Mouse (Mus musculus): Measurements from ENCODE around the gene S1pr3. TPM values are rescaled to one million over a fixed set of nuclear protein-coding genes. Genes with fewer than 3 reads are reported as not detected.

S1pr3 gene
- polyA plus RNA-seq, 1 experiment from 2014 or later, result 36.8 TPM

DNA sequence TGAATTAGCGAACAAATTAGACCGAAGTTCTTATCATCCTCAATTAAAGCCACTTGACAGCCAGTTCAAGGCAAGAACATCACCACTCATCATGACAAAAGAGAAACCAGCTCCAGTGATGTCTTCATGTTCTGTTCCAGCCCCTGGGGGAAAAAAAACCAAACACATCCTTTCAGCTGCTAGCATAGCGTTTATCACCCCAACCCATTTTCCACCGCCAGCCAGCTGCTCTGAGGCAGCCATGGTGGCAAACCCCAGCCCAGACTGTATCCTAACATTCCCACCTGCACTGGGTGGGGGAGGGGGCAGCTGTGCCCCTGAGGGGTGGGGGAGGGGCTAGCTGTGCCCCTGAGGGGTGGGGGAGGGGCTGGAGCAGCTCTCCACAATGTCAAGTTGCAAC, 30.3 kb upstream of the S1pr3 start:
- WGBS, result 25% methylated on average over 4 of the region's 4 CpGs
- ATAC-seq (ENCODE audit: insufficient read depth, low FRiP score), result no peak
- H3K36me3 ChIP-seq (ENCODE audit: control insufficient read depth, insufficient read depth, low read length), result no peaks in the 10 kb centered on the region
- H3K4me3 ChIP-seq (replicated peaks; ENCODE audit: low read length), result no peak overlapping the region
- no peaks in the 10 kb centered on the region for H3K27me3 ChIP-seq (ENCODE audit: control insufficient read depth, insufficient read depth, low read length)
- H3K4me1 ChIP-seq (ENCODE audit: control insufficient read depth, insufficient read depth, low read length), result peaks cover 11% of the 10 kb centered on the region; the same call in 1 of the 2 replicates
- no peak overlapping the region for H3K9ac ChIP-seq (ENCODE audit: low read length)
- no peaks in the 10 kb centered on the region for H3K9me3 ChIP-seq (replicated peaks; ENCODE audit: control insufficient read depth, low read length)
- H3K27ac ChIP-seq (ENCODE audit: low read length), result no peak overlapping the region
- peak overlapping the region; percentile 35 for H3K4me2 ChIP-seq (ENCODE audit: low read depth, low read length)

DNA sequence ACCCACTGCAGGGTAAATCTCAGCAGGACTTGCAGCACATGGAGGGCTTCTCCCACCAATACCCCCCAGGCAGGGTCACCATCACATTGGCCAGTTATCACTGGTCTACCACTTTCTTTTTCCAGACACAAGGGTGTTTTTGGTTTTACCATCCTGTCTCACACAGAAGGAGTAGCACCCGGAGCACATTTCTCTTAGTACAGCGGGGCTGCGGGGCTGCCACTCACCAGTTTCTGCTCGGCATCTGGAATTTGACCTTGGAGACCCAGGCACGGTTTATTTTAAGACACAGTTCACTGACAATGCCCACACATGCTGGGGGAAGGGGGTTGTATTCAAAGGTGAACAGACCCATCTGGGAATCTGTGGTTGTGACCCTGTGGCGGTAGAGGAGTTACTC, 28.8 kb upstream of the S1pr3 start:
- 30% methylated on average over 6 of the region's 6 CpGs for WGBS
- Histone ChIP-seq H3K4me3 (replicated peaks; ENCODE audit: low read length) (no peak overlapping the region), H3K36me3 (ENCODE audit: control insufficient read depth, insufficient read depth, low read length) (no peaks in the 10 kb centered on the region), H3K9me3 (replicated peaks; ENCODE audit: control insufficient read depth, low read length) (no peaks in the 10 kb centered on the region), H3K4me2 (ENCODE audit: low read depth, low read length) (no peak overlapping the region), H3K4me1 (ENCODE audit: control insufficient read depth, insufficient read depth, low read length) (peaks cover 11% of the 10 kb centered on the region; the same call in 1 of the 2 replicates), H3K27me3 (ENCODE audit: control insufficient read depth, insufficient read depth, low read length) (no peaks in the 10 kb centered on the region), H3K27ac (ENCODE audit: low read length) (no peak overlapping the region), H3K9ac (ENCODE audit: low read length) (no peak overlapping the region)
- ATAC-seq (ENCODE audit: insufficient read depth, low FRiP score), result no peak

DNA sequence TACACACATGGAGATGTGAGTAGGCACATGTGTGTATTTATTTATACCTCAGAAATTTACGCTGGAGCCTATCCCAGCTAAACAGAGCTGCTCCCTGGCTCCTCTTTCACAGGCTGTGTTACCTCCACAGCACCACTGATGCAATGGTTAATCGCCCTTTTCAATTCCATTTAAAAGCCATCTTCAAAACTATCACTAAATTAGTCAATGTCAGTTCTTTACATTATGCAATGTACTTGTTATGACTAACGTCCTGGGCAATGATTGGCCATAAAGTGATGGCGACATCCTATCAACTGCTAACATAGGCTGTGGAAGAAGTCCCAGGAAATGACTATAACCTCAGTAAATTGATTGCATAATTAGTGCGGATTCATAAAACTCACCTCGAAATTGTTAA, 26.9 kb upstream of the S1pr3 start:
- Histone ChIP-seq H3K4me2 (ENCODE audit: low read depth, low read length) (no peak overlapping the region), H3K36me3 (ENCODE audit: control insufficient read depth, insufficient read depth, low read length) (no peaks in the 10 kb centered on the region), H3K27me3 (ENCODE audit: control insufficient read depth, insufficient read depth, low read length) (no peaks in the 10 kb centered on the region), H3K9ac (ENCODE audit: low read length) (no peak overlapping the region), H3K27ac (ENCODE audit: low read length) (no peak overlapping the region), H3K9me3 (replicated peaks; ENCODE audit: control insufficient read depth, low read length) (no peaks in the 10 kb centered on the region), H3K4me1 (ENCODE audit: control insufficient read depth, insufficient read depth, low read length) (peaks cover 11% of the 10 kb centered on the region; the same call in 1 of the 2 replicates), H3K4me3 (replicated peaks; ENCODE audit: low read length) (no peak overlapping the region)
- WGBS, result 83% methylated on average over 6 of the region's 6 CpGs
- no peak for ATAC-seq (ENCODE audit: insufficient read depth, low FRiP score)

DNA sequence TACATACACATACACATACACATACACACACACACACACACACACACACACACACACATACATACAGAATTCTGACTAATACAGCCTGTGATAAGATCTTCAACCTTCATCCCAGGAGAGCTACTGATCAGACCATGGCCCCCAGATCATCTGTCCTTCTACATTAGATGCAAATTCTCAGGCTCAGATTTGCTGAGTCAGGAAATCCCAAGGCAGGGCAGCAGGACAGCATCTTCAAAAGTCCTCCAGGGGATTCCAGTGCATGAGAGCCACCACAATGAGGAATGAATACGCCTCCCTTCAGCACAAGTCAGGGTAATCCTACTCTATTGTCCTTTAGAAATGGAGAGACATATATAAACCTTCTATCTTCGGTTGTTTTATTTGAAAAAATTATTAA, 23.5 kb upstream of the S1pr3 start:
- Histone ChIP-seq H3K27me3 (ENCODE audit: control insufficient read depth, insufficient read depth, low read length) (no peaks in the 10 kb centered on the region), H3K4me3 (replicated peaks; ENCODE audit: low read length) (no peak overlapping the region), H3K36me3 (ENCODE audit: control insufficient read depth, insufficient read depth, low read length) (no peaks in the 10 kb centered on the region), H3K9ac (ENCODE audit: low read length) (no peak overlapping the region), H3K9me3 (replicated peaks; ENCODE audit: control insufficient read depth, low read length) (no peaks in the 10 kb centered on the region), H3K4me1 (ENCODE audit: control insufficient read depth, insufficient read depth, low read length) (no peaks in the 10 kb centered on the region), H3K27ac (ENCODE audit: low read length) (no peak overlapping the region), H3K4me2 (ENCODE audit: low read depth, low read length) (no peak overlapping the region)
- ATAC-seq (ENCODE audit: insufficient read depth, low FRiP score), result no peak
- WGBS, result 74% methylated on average over 2 of the region's 2 CpGs

DNA sequence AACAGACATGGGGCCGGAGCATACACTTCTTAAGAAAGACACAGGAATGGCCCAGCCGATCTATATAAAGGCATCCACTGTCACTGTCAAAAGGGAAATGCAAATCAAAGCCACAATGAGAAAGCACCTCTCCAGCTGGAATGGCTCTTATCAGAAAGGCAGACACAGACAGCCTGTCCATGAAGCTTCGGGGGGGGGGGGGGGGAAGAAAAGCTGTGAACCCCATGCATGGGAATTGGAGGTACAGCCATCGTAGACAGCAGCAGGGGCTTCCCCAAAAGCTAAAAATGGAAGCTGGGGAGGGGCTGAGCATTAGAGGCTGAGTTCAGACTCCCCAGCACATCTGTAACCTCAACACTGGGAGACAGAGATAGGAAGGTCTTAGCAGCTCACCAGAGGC, 20.5 kb upstream of the S1pr3 start:
- no peak overlapping the region for H3K4me2 ChIP-seq (ENCODE audit: low read depth, low read length)
- H3K4me1 ChIP-seq (ENCODE audit: control insufficient read depth, insufficient read depth, low read length), result peaks cover 3% of the 10 kb centered on the region; the same call in 1 of the 2 replicates
- H3K36me3 ChIP-seq (ENCODE audit: control insufficient read depth, insufficient read depth, low read length), result no peaks in the 10 kb centered on the region
- H3K9me3 ChIP-seq (replicated peaks; ENCODE audit: control insufficient read depth, low read length), result no peaks in the 10 kb centered on the region
- no peak overlapping the region for H3K9ac ChIP-seq (ENCODE audit: low read length)
- WGBS, result 53% methylated on average over 4 of the region's 4 CpGs
- ATAC-seq (ENCODE audit: insufficient read depth, low FRiP score), result no peak
- H3K27me3 ChIP-seq (ENCODE audit: control insufficient read depth, insufficient read depth, low read length), result no peaks in the 10 kb centered on the region
- H3K4me3 ChIP-seq (replicated peaks; ENCODE audit: low read length), result no peak overlapping the region
- H3K27ac ChIP-seq (ENCODE audit: low read length), result no peak overlapping the region

DNA sequence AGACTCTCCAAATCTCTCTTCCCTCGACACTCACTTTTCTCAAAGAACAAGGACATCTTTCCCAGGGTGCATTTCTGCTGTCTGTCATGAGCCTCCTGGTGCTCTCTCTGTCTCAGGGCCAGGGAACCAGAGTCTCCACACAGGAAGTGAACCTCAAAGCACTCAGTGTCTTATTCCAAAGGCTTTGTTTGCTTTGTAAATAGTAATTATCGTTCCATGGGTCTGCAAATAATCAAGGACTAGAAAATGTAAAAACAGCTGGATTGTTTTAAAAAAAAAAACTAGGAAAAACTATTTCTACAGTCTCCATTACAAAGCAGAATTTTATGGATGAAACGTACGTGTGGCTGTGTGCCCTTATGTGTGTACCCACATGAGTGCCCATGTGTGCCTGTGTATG, 18.0 kb upstream of the S1pr3 start:
- Histone ChIP-seq H3K4me3 (replicated peaks; ENCODE audit: low read length) (no peak overlapping the region), H3K27me3 (ENCODE audit: control insufficient read depth, insufficient read depth, low read length) (no peaks in the 10 kb centered on the region), H3K4me1 (ENCODE audit: control insufficient read depth, insufficient read depth, low read length) (peaks cover 3% of the 10 kb centered on the region; the same call in 1 of the 2 replicates), H3K27ac (ENCODE audit: low read length) (no peak overlapping the region), H3K36me3 (ENCODE audit: control insufficient read depth, insufficient read depth, low read length) (no peaks in the 10 kb centered on the region), H3K9ac (ENCODE audit: low read length) (no peak overlapping the region), H3K4me2 (ENCODE audit: low read depth, low read length) (no peak overlapping the region), H3K9me3 (replicated peaks; ENCODE audit: control insufficient read depth, low read length) (peaks cover 4% of the 10 kb centered on the region; the same call in 1 of the 2 replicates)
- no peak for ATAC-seq (ENCODE audit: insufficient read depth, low FRiP score)
- WGBS, result 40% methylated on average over 4 of the region's 4 CpGs

DNA sequence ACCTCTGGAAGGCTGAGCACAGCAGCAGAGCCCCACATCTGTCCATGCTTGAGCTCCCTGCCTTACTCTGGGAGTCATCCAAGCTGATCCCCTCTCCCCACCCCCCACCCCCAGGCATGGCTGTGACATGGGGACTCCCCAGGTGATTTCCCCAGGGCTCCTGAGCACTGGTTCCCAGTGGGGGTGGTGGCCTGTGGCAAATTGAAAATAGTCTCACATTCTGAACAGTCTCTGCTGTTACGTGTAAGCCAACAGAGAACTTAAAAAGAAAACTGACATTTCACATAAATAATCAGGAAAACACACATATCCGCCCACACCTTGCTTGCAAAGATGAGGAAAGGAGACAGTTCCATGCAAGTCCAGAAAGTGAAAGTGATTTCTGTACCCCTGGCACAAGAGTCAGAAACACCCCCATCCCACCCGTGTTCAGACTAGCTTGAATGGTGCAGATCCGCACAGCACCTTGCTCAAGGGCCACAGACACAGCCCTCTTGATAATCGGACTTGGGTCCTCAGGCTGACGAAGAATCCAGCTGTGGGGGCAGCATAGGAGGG, 17.0 kb upstream of the S1pr3 start:
- no peak overlapping the region for H3K4me2 ChIP-seq (ENCODE audit: low read depth, low read length)
- H3K9me3 ChIP-seq (replicated peaks; ENCODE audit: control insufficient read depth, low read length), result peaks cover 4% of the 10 kb centered on the region; the same call in 1 of the 2 replicates
- H3K27me3 ChIP-seq (ENCODE audit: control insufficient read depth, insufficient read depth, low read length), result no peaks in the 10 kb centered on the region
- WGBS, result 84% methylated on average over 6 of the region's 6 CpGs
- H3K27ac ChIP-seq (ENCODE audit: low read length), result no peak overlapping the region
- no peaks in the 10 kb centered on the region for H3K36me3 ChIP-seq (ENCODE audit: control insufficient read depth, insufficient read depth, low read length)
- H3K4me3 ChIP-seq (replicated peaks; ENCODE audit: low read length), result no peak overlapping the region
- H3K9ac ChIP-seq (ENCODE audit: low read length), result no peak overlapping the region
- H3K4me1 ChIP-seq (ENCODE audit: control insufficient read depth, insufficient read depth, low read length), result peaks cover 3% of the 10 kb centered on the region; the same call in 1 of the 2 replicates
- no peak for ATAC-seq (ENCODE audit: insufficient read depth, low FRiP score)

DNA sequence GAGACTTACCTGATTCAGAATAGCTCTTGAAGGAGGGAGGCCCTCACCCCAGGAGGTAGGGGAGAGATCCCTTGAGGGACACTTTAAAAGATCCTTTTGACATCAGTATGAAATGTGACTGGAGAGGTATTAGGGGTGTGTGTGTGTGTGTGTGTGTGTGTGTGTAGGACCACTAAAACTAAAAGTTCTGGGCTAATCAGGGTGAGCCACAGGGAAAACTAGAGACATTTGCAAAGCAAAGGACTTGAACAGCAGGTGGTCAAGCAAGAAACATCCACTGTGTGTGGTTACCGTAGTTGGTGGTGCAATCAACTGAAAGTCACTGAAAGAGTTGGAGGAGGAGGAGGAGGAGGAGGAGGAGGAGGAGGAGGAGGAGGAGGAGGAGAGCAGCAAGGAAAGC, 16.2 kb upstream of the S1pr3 start:
- ATAC-seq (ENCODE audit: insufficient read depth, low FRiP score), result no peak
- H3K4me2 ChIP-seq (ENCODE audit: low read depth, low read length), result no peak overlapping the region
- H3K27me3 ChIP-seq (ENCODE audit: control insufficient read depth, insufficient read depth, low read length), result no peaks in the 10 kb centered on the region
- H3K27ac ChIP-seq (ENCODE audit: low read length), result no peak overlapping the region
- H3K9me3 ChIP-seq (replicated peaks; ENCODE audit: control insufficient read depth, low read length), result peaks cover 4% of the 10 kb centered on the region; the same call in 1 of the 2 replicates
- H3K4me1 ChIP-seq (ENCODE audit: control insufficient read depth, insufficient read depth, low read length), result peaks cover 3% of the 10 kb centered on the region; the same call in 1 of the 2 replicates
- no peak overlapping the region for H3K9ac ChIP-seq (ENCODE audit: low read length)
- H3K36me3 ChIP-seq (ENCODE audit: control insufficient read depth, insufficient read depth, low read length), result no peaks in the 10 kb centered on the region
- H3K4me3 ChIP-seq (replicated peaks; ENCODE audit: low read length), result no peak overlapping the region
- WGBS, result 67% methylated on average over 1 of the region's 1 CpGs

DNA sequence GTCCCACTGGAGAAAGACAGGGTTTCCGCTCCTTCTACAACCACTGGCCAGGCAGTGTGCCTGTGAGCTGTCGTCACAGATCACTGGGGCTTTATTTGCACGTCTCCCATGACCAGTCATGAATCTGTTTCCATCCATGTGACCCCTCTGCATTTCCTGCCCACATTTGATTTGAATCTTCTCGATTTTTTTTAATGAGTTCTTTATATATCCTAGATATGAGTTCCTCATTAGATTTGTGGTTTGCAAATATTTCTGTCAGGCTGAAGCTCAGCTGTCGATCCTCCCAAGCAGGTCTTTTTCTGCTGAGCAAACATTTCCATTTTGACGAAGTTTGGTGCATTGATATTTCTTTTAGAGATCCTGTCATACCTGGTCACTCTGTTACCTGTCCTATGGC, 10.6 kb upstream of the S1pr3 start:
- no peak for ATAC-seq (ENCODE audit: insufficient read depth, low FRiP score)
- 74% methylated on average over 6 of the region's 6 CpGs for WGBS
- H3K27me3 ChIP-seq (ENCODE audit: control insufficient read depth, insufficient read depth, low read length), result no peaks in the 10 kb centered on the region
- no peak overlapping the region for H3K4me3 ChIP-seq (replicated peaks; ENCODE audit: low read length)
- H3K4me2 ChIP-seq (ENCODE audit: low read depth, low read length), result no peak overlapping the region
- H3K9ac ChIP-seq (ENCODE audit: low read length), result no peak overlapping the region
- peaks cover 9% of the 10 kb centered on the region; the same call in 1 of the 2 replicates for H3K4me1 ChIP-seq (ENCODE audit: control insufficient read depth, insufficient read depth, low read length)
- peaks cover 4% of the 10 kb centered on the region; the same call in 1 of the 2 replicates for H3K9me3 ChIP-seq (replicated peaks; ENCODE audit: control insufficient read depth, low read length)
- H3K36me3 ChIP-seq (ENCODE audit: control insufficient read depth, insufficient read depth, low read length), result no peaks in the 10 kb centered on the region
- no peak overlapping the region for H3K27ac ChIP-seq (ENCODE audit: low read length)

Measured in stomach, embryonic 16.5 days (tissue).